Mouse (Mus musculus) R1 (cell line): ENCODE data around the gene Ifna7.
"Not testable (repeated sequence)": the region's sequence is repeated elsewhere in the genome, so short reads cannot be mapped to it uniquely, and the experiment has no call there.

Experiments used
- DNase-seq: peaks from one replicate; pipeline ENCODE4 v3.0.0-alpha.2; 2018; ENCODE audit warnings: low read depth, low spot score

Ifna7 gene

DNA sequence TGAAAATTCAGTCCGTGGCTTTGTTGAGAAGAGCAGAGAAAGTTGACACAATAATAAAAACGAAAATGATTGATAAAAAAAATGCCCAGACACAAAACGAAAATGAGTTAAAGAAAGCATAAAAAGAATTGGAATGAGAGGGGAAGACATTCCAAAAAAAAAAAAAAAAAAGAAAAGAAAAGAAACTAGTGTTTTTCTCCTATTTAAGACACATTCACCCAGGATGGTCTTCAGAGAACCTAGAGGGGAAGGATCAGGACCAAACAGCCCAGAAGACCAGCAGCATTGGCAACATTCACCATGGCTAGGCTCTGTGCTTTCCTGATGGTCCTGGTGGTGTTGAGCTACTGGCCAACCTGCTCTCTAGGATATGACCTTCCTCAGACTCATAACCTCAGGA, at the start of gene Ifna7:
Gene Ifna7 (plus strand): TSS at position 301 of the 400 bp plus-strand sequence.
- DNase-seq = no peak

DNA sequence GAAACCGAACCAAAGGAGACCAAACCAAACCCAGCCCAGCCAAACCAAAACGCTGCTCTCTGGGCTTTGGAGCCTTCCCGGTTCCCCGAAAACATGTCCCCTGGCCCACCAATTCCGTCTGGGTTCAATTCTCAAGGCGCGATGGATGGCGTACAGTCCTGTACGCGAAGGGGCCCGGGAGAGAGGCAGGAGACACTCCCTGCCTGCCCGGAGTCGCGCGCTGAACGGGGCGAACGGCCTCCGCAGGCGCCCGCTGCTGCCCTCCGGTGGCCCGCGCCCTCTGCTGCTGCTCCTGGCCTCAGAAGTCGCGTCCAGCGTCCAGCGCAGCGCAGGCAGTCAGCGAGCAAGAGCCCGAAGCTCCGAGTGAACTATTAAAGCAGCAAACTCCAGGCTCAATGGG, 42.5 kb upstream of the Ifna7 start, which contains the start of gene Gm13290:
Gene Gm13290 (plus strand): TSS at position 301 of the 400 bp plus-strand sequence.
- not testable (repeated sequence) for DNase-seq

DNA sequence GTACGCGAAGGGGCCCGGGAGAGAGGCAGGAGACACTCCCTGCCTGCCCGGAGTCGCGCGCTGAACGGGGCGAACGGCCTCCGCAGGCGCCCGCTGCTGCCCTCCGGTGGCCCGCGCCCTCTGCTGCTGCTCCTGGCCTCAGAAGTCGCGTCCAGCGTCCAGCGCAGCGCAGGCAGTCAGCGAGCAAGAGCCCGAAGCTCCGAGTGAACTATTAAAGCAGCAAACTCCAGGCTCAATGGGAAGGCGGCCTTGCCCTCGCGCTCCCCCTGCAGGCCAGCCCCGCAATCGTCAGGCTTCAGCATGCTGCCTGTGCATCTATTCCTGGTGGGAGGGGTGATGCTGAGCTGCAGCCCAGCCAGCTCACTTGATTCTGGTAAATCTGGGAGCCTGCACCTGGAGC, 39.4 kb upstream of the Ifna7 start, which contains the start of gene Gm13289:
Gene Gm13289 (plus strand): TSS at position 301 of the 400 bp plus-strand sequence.
- not testable (repeated sequence) for DNase-seq

DNA sequence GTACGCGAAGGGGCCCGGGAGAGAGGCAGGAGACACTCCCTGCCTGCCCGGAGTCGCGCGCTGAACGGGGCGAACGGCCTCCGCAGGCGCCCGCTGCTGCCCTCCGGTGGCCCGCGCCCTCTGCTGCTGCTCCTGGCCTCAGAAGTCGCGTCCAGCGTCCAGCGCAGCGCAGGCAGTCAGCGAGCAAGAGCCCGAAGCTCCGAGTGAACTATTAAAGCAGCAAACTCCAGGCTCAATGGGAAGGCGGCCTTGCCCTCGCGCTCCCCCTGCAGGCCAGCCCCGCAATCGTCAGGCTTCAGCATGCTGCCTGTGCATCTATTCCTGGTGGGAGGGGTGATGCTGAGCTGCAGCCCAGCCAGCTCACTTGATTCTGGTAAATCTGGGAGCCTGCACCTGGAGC, 36.5 kb upstream of the Ifna7 start, which contains the start of gene Gm13272:
Gene Gm13272 (plus strand): TSS at position 301 of the 400 bp plus-strand sequence.
- DNase-seq = not testable (repeated sequence)

DNA sequence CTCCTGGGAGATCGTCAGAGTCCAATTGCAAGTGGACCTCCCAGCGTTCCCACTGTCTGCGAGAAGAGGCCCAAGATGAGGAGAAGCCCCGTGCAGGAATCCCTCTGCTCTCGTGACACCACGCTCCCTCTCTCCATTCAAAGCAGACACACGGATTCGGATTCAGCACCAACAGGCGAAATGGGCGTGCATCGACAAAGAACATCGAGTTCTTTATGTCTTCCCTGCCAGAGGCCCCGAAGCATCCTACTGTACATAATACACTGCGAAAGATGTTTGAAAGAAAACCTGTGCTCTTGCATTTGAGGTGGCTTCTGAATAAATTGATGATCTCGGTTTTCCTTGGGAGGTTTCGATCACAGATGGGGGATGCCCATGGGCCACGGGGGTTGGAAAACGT, 35.7 kb upstream of the Ifna7 start:
- not testable (repeated sequence) for DNase-seq

DNA sequence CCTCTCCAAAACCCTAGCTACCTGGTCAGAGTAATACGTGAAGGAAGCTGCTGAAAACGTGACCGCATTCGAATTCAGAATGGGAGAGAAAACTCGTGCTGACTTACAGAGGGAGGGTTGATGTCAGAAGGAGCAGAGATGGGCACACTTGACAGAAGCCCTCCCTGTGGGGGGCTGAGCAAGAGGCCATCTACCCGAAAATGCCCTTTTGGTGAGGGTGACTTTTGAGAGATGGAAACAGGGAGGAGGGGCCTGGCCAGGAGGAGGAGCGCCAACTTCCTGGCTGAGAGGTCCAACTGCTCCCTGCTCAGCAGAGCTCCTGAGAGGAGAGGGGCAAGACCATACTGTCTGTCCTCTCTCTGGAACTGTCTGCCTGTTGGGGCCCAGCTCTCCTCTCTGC, 34.2 kb upstream of the Ifna7 start, which contains the start of gene Ifnz:
Gene Ifnz (plus strand): TSS at position 301 of the 400 bp plus-strand sequence.
- not testable (repeated sequence) for DNase-seq

DNA sequence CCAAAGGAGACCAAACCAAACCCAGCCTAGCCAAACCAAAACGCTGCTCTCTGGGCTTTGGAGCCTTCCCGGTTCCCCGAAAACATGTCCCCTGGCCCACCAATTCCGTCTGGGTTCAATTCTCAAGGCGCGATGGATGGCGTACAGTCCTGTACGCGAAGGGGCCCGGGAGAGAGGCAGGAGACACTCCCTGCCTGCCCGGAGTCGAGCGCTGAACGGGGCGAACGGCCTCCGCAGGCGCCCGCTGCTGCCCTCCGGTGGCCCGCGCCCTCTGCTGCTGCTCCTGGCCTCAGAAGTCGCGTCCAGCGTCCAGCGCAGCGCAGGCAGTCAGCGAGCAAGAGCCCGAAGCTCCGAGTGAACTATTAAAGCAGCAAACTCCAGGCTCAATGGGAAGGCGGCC, 33.7 kb upstream of the Ifna7 start:
- DNase-seq = not testable (repeated sequence)

DNA sequence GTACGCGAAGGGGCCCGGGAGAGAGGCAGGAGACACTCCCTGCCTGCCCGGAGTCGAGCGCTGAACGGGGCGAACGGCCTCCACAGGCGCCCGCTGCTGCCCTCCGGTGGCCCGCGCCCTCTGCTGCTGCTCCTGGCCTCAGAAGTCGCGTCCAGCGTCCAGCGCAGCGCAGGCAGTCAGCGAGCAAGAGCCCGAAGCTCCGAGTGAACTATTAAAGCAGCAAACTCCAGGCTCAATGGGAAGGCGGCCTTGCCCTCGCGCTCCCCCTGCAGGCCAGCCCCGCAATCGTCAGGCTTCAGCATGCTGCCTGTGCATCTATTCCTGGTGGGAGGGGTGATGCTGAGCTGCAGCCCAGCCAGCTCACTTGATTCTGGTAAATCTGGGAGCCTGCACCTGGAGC, 30.6 kb upstream of the Ifna7 start, which contains the start of gene Gm13276:
Gene Gm13276 (plus strand): TSS at position 301 of the 400 bp plus-strand sequence.
- DNase-seq = not testable (repeated sequence)

DNA sequence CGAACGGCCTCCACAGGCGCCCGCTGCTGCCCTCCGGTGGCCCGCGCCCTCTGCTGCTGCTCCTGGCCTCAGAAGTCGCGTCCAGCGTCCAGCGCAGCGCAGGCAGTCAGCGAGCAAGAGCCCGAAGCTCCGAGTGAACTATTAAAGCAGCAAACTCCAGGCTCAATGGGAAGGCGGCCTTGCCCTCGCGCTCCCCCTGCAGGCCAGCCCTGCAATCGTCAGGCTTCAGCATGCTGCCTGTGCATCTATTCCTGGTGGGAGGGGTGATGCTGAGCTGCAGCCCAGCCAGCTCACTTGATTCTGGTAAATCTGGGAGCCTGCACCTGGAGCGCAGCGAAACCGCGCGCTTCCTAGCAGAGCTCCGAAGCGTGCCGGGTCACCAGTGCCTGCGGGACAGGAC, 27.6 kb upstream of the Ifna7 start, which contains the start of gene Gm13277:
Gene Gm13277 (plus strand): TSS at position 231 of the 400 bp plus-strand sequence.
- DNase-seq = not testable (repeated sequence)

DNA sequence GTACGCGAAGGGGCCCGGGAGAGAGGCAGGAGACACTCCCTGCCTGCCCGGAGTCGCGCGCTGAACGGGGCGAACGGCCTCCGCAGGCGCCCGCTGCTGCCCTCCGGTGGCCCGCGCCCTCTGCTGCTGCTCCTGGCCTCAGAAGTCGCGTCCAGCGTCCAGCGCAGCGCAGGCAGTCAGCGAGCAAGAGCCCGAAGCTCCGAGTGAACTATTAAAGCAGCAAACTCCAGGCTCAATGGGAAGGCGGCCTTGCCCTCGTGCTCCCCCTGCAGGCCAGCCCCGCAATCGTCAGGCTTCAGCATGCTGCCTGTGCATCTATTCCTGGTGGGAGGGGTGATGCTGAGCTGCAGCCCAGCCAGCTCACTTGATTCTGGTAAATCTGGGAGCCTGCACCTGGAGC, 24.8 kb upstream of the Ifna7 start, which contains the start of gene Gm13278:
Gene Gm13278 (plus strand): TSS at position 301 of the 400 bp plus-strand sequence.
- DNase-seq = not testable (repeated sequence)

DNA sequence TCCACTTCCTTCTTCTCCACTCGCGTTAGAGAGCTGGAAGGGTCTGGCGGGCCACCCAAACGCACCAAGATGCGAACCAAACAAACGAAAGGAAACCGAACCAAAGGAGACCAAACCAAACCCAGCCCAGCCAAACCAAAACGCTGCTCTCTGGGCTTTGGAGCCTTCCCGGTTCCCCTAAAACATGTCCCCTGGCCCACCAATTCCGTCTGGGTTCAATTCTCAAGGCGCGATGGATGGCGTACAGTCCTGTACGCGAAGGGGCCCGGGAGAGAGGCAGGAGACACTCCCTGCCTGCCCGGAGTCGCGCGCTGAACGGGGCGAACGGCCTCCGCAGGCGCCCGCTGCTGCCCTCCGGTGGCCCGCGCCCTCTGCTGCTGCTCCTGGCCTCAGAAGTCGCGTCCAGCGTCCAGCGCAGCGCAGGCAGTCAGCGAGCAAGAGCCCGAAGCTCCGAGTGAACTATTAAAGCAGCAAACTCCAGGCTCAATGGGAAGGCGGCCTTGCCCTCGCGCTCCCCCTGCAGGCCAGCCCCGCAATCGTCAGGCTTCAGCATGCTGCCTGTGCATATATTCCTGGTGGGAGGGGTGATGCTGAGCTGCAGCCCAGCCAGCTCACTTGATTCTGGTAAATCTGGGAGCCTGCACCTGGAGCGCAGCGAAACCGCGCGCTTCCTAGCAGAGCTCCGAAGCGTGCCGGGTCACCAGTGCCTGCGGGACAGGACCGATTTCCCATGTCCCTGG, 21.9 kb upstream of the Ifna7 start, which contains the start of gene Gm13275:
Gene Gm13275 (plus strand): TSS at position 552 of the 740 bp plus-strand sequence.
- DNase-seq = not testable (repeated sequence)

DNA sequence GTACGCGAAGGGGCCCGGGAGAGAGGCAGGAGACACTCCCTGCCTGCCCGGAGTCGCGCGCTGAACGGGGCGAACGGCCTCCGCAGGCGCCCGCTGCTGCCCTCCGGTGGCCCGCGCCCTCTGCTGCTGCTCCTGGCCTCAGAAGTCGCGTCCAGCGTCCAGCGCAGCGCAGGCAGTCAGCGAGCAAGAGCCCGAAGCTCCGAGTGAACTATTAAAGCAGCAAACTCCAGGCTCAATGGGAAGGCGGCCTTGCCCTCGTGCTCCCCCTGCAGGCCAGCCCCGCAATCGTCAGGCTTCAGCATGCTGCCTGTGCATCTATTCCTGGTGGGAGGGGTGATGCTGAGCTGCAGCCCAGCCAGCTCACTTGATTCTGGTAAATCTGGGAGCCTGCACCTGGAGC, 18.9 kb upstream of the Ifna7 start, which contains the start of gene Gm13279:
Gene Gm13279 (plus strand): TSS at position 301 of the 400 bp plus-strand sequence.
- DNase-seq = not testable (repeated sequence)

DNA sequence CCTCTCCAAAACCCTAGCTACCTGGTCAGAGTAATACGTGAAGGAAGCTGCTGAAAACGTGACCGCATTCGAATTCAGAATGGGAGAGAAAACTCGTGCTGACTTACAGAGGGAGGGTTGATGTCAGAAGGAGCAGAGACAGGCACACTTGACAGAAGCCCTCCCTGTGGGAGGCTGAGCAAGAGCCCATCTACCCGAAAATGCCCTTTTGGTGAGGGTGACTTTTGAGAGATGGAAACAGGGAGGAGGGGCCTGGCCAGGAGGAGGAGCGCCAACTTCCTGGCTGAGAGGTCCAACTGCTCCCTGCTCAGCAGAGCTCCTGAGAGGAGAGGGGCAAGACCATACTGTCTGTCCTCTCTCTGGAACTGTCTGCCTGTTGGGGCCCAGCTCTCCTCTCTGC, 16.7 kb upstream of the Ifna7 start, which contains the start of gene Gm13285:
Gene Gm13285 (plus strand): TSS at position 301 of the 400 bp plus-strand sequence.
- DNase-seq = not testable (repeated sequence)

DNA sequence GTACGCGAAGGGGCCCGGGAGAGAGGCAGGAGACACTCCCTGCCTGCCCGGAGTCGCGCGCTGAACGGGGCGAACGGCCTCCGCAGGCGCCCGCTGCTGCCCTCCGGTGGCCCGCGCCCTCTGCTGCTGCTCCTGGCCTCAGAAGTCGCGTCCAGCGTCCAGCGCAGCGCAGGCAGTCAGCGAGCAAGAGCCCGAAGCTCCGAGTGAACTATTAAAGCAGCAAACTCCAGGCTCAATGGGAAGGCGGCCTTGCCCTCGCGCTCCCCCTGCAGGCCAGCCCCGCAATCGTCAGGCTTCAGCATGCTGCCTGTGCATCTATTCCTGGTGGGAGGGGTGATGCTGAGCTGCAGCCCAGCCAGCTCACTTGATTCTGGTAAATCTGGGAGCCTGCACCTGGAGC, 13.1 kb upstream of the Ifna7 start, which contains the start of gene Gm13287:
Gene Gm13287 (plus strand): TSS at position 301 of the 400 bp plus-strand sequence.
- DNase-seq = not testable (repeated sequence)

DNA sequence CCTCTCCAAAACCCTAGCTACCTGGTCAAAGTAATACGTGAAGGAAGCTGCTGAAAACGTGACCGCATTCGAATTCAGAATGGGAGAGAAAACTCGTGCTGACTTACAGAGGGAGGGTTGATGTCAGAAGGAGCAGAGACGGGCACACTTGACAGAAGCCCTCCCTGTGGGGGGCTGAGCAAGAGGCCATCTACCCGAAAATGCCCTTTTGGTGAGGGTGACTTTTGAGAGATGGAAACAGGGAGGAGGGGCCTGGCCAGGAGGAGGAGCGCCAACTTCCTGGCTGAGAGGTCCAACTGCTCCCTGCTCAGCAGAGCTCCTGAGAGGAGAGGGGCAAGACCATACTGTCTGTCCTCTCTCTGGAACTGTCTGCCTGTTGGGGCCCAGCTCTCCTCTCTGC, 10.8 kb upstream of the Ifna7 start, which contains the start of gene Gm13288:
Gene Gm13288 (plus strand): TSS at position 301 of the 400 bp plus-strand sequence.
- not testable (repeated sequence) for DNase-seq

DNA sequence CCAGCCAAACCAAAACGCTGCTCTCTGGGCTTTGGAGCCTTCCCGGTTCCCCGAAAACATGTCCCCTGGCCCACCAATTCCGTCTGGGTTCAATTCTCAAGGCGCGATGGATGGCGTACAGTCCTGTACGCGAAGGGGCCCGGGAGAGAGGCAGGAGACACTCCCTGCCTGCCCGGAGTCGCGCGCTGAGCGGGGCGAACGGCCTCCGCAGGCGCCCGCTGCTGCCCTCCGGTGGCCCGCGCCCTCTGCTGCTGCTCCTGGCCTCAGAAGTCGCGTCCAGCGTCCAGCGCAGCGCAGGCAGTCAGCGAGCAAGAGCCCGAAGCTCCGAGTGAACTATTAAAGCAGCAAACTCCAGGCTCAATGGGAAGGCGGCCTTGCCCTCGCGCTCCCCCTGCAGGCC, 10.3 kb upstream of the Ifna7 start:
- DNase-seq = not testable (repeated sequence)

DNA sequence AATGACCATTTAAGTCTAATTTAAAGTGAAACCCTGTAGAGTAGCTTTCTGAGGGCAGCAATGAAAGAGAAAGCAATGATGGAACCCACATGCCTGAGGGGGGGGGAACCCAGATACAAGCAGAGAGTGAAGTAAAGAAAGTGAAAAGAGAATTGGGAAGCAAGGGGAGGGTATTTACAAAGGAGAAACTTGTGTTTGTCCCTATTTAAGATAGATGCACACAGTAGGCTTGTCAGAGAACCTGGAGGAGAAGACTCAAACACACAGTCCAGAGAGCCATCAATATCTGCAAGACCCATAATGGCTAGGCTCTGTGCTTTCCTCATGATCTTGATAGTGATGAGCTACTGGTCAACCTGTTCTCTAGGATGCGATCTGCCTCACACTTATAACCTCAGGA, 3.6 kb downstream of the Ifna7 start, which contains the start of gene Ifna11:
Gene Ifna11 (plus strand): TSS at position 301 of the 400 bp plus-strand sequence.
- DNase-seq = no peak

DNA sequence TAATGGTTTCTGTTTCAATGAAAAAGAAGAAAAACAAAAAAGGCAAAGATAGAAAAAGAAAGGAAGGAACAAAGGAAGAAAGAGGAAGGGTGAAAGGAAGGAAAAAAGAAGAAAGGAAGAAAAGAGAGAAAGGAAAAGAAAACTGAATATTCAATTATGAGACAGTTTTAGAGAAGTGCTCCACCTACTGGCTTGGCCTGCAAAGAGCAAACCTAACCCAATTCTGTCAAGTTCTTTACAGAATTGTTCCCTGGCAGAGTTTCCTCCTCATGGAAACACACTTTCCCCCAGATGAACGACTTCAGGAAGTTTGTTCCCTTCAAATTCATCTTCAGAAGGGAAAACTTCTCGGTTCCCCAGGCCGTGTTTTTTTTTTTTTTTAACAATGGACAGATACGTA, 7.0 kb downstream of the Ifna7 start:
- no peak for DNase-seq

DNA sequence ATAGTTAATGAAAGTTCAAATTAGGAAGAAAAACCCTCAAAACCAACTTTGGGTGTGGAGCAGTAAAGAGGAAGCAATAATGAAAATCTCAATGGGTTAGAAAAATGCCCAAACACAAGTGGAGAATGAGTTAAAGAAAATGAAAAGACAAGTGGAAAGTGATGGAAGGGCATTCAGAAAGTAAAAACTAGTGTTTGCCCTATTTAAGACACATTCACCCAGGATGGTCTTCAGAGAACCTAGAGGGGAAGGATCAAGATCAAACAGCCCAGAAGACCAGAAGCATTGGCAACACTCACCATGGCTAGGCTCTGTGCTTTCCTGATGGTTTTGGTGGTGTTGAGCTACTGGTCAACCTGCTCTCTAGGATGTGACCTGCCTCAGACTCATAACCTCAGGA, 11.1 kb downstream of the Ifna7 start, which contains the start of gene Ifna6:
Gene Ifna6 (plus strand): TSS at position 301 of the 400 bp plus-strand sequence.
- not testable (repeated sequence) for DNase-seq

DNA sequence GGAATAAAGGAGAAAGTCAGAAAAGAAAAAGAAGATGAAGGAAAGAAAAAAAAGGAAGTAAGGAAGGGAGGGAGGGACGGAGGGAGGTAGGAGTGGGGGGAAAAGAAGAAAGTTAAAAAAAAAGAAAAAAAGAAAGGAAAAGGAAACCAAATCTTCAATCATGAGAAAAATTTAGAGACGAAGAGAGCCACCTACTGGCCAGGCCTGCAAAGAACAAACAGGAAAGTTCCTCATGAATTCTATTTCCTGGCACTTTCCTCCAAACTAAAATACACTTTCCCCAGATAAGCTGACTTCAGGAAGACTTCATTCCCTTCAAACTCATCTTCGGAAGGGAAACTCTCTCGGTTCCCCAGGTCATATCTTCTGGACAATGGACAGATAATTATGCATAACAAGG, 14.5 kb downstream of the Ifna7 start:
- DNase-seq = peak; percentile 26

DNA sequence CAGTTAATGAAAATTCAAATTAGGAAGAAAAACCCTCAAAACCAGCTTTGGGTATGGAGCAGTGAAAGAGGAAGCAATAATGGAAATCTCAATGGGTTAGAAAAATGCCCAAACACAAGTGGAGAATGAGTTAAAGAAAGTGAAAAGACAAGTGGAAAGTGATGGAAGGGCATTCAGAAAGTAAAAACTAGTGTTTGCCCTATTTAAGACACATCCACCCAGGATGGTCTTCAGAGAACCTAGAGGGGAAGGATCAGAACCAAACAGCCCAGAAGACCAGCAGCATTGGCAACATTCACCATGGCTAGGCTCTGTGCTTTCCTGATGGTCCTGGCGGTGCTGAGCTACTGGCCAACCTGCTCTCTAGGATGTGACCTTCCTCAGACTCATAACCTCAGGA, 19.2 kb downstream of the Ifna7 start, which contains the start of gene Ifna5:
Gene Ifna5 (plus strand): TSS at position 301 of the 400 bp plus-strand sequence.
- not testable (repeated sequence) for DNase-seq

DNA sequence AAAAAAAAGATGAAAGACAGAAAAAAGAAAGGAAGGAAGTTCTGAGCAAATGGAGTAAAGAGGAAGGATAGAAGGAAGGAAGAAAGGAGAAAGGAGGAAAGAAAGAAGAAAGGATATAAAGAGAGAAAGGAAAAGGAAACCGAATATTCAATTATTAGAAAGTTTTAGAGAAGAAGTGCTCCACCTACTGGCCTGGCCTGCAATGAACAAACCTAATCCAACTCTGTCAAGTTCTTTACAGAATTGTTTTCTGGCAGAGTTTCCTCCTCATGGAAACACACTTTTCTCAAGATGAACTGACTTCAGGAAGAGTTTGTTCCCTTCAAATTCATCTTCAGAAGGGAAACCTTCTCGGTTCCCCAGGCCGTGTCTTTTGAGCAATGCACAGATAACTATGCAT, 22.8 kb downstream of the Ifna7 start:
- DNase-seq = no peak
